Mouse (Mus musculus) embryonic fibroblast, embryonic 13.5 days (primary cell): Measurements from ENCODE around the gene Gm45837.

Experiments used
- CTCF ChIP-seq: IDR thresholded peaks from 2 replicates; pipeline ENCODE4 v1.5.1; 2011; ENCODE audit warnings: mild to moderate bottlenecking, control low read depth, low read length, moderate library complexity, borderline replicate concordance; ENCODE audit not compliant: insufficient read depth
- POLR2A ChIP-seq: IDR thresholded peaks from 2 replicates; pipeline ENCODE4 v1.6.1; 2011; ENCODE audit warnings: low read depth, mild to moderate bottlenecking, control low read depth, low read length, moderate library complexity

GRCm38 (mm10) chr7:101479841-101480240 is 69.2 kb downstream of the Gm45837 start:
- TF ChIP-seq CTCF (no peak), POLR2A (no peak)
